Mouse (Mus musculus) lung, postnatal 36 days (tissue): ENCODE results near the gene Gm28635.

ENCODE experiments used
- DNase-seq: peaks from one replicate; pipeline ENCODE4 v3.0.0; 2022; ENCODE audit warnings: mixed read lengths

Gene Gm28635

GRCm38 (mm10) chr2:84574130-84574529 lies 103.7 kb downstream of the Gm28635 start:
- DNase-seq, result no peak

DNA sequence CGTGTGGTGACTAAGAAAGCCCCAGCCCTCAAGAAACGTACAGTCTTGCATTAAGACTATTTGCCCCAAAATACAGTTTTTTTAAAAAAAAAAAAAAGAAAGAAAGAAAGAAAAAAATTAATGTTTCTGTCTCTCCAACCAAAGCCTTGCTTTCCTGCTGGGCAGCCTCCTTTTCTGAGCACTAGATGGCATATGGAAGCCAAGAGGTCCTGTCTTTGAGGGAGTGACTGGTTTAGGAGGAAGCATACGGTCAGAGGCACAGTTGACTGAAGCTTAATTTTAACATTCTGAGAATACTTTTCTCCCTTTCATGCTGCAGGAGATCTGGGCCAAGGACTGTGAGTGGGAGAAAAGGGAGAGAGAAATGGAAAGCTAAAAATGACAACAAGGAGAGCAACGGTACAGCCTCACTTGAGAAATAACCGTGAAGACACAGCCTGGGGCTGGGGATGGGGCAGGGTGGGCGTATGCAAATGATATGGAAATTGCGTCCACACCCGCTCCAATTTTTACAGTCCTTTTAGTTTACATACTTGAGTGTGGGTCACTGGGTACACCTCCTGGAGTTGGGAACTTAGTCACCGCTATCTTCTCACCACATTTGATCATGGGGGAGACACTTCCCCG lies 120.8 kb downstream of the Gm28635 start:
- peak; percentile 42 for DNase-seq
